Mouse (Mus musculus) testis, postnatal 14 days (tissue): ENCODE measurements around the gene Ndufv1.
"Not testable (repeated sequence)": the region's sequence is repeated elsewhere in the genome, so short reads cannot be mapped to it uniquely, and the experiment has no call there.

Experiments used
- DNase-seq: peaks from one replicate; pipeline ENCODE4 v3.0.0; 2021; ENCODE audit warnings: low spot score

Gene Ndufv1

DNA sequence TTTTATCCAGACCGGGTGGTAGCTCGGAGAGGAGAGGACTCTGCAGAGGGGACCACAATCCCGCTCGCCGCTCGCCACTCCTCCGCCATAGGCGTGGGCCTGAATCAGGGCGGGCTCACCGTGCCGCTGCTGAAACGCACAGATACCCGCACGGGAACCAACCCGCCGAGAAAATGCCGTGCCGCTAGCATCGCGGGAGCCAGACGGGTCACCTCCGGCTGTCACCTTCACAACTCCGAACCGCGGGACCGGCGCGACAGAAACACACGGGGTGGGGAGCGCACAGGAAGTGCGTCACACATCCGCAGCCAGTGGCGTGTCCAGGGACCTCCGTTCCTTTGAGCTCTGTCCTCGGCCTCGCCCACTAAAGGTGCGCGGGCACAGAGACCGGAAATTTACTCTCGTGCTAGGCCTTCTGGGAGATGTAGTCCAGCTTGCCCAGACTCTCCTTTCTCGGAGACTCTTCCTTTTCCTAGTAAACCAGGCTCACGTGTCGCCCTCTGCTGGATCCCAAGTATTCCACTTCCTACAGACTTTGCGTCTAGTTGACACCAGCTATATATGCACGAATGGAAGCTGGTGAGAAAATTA, at the start of gene Ndufv1:
TSS of gene Ndufv1 (minus strand) at position 375 of the 591 bp plus-strand sequence.
- peak; percentile 98 for DNase-seq

DNA sequence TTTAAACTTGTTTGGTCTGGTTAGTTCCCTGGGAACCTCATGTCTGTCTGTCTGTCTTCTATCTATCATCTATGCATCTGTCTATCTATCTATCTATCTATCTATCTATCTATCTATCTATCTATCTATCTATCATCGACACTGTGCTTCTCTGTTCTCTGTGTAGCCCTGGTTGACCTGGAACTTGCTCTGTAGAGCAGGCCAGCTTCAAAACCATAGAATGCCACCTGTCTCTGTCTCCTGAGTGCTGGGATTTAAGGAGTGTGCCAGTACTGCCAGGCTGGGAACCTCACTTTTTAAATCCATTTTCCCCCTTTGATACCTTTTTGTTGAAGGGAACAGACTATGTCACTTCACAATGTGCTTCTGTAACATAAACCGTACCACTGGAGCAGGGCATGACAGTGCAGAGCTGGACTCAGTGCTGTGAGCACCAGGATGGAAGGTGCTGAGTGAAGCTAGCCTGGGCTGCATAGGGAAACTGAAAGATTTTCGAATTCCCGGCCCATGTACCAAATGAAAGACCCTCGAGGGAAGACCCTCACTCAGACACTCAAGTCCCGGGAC, 48.4 kb upstream of the Ndufv1 start:
- no peak for DNase-seq

DNA sequence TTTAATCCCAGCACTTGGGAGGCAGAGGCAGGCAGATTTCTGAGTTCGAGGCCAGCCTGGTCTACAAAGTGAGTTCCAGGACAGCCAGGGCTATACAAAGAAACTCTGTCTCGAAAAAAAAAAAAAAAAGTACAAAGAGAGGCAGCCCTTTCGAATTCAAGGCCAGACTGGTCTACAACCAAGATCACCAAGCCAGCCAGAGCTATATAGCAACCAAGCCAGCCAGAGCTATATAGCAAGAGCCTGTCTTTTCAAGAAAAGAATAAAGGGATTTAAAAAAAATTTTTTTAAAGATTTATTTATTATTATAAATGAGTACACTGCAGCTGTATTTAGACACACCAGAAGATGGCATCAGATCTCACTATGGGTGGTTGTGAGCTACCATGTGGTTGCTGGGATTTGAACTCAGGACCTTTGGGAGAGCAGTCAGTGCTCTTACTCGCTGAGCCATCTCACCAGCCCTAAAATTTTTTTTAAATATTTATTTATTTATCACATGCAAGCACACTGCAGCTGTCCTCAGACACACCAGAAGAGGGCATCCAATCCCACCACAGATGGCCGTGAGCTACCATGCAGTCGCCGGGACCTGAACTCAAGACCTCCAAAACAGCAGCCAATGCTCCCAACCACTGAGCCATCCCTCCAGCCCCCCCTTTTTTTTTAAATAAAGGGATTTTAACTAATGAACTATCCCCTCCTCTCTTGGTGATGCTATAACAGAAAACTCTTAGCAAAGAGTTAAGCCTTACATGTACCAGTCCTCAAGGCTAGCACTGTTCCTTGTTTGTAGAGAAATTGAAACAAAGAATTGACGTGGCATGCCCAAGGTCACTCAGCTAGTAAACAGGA, 47.7 kb upstream of the Ndufv1 start:
- not testable (repeated sequence) for DNase-seq

DNA sequence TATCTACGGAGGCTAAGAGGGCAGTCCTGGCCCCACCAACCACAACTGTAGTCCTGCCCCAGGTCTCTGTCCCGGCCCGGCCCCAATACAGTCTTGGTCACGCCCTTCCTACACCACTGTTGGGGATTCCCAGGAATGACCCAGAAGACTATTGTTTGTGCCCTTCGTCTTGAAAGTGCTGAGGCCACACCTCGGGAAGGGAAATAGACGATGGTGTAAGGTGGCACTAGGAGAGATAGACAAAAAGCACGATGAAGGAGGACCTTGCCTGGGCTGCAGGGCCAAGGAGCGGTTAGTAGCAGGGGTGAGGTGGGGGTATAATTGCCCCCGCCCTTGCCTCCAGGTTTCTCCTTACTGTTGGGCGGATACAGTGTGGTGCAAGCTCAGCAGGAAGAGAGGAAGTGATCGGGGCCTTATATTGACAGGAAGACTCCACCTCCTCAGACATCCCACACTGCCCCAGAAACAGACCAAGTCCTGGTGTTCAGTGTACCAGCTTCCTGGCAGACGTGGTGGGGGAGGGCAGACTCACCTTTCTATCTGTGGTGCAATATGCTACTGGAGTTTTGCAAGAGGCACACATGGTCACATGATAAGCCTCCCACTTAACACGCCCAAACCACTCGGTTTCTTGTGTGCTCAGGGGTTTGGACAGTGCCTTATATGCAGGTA, 46.6 kb upstream of the Ndufv1 start, which contains the start of gene Gstp3:
TSS of gene Gstp3 (minus strand) at position 501 of the 672 bp plus-strand sequence.
- DNase-seq: no peak

DNA sequence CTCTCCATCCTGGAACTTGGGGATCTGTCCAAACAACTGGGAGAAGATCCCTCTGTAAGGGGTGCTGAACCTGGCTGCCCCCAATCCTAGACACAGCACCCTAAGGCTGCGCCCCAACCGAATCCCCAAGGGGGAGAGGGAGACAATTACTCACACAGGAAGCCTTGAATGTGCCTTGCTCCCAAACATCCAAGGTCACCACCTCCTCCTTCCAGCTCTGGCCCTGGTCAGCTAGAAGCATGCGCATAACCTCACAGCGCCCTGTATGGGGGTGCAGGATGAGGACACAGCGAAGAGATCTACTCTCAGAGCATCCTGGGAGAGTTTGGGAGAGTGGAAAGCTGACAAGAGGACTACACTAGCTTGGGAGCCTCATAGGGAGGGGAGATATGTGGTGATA, 46.0 kb upstream of the Ndufv1 start:
- DNase-seq: no peak

DNA sequence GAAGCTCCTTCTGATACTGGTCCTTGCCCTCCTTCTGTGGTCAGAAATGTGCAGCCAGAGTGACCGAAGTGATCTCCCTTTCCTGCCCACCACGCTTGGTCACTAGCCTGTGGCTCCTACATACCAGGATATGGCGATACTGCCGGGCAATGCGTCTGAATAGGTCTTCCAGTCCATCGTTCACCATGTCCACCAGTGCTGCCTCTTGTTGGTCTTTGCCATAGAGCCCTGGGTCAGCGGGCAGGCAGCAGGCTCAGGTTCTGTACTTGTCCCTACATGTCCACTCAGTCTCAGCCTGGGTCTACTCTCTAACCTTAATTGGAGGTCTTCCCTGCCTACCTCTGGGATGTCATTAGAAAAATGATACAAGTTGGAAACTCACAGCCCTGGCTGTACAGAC, 45.4 kb upstream of the Ndufv1 start:
- DNase-seq: no peak

DNA sequence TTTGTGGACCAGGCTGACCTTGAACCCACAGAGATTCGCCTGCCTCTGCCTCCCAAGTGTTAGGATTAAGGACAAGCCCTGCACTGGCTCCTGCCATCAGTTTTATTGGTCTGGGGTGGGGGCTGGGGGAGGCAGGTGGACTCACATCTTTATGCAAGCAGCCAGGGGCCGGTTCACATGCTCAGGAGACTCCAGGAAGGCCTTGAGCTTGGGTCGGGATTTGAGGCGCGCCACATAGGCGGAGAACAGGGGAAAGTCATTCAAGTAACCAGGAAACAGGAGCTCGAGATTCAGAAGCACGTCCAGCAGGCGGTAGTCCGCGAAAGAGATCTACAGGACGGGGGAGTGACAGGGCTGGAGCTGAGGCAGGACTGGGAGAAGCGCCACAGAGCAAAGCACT, 44.8 kb upstream of the Ndufv1 start:
- DNase-seq: no peak

DNA sequence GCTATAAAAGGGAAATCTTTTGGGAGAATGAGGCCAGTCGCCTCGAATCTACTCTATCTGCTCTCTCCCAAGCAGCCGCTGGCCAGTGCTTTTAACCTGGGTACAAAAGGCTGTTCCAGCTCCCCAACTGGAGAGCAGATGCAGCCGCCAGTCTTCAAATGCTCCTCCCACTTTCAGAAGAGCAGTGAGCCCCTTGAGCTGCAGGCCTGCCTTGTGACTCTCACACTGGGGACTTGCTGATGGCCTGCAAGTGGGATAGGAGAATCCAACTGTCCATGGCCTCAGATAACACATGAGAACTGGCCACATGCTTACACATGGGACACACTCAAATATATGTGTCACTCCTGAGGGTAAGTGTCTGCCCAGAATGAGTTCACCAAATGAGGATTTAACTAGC, 44.1 kb upstream of the Ndufv1 start:
- DNase-seq: no peak

DNA sequence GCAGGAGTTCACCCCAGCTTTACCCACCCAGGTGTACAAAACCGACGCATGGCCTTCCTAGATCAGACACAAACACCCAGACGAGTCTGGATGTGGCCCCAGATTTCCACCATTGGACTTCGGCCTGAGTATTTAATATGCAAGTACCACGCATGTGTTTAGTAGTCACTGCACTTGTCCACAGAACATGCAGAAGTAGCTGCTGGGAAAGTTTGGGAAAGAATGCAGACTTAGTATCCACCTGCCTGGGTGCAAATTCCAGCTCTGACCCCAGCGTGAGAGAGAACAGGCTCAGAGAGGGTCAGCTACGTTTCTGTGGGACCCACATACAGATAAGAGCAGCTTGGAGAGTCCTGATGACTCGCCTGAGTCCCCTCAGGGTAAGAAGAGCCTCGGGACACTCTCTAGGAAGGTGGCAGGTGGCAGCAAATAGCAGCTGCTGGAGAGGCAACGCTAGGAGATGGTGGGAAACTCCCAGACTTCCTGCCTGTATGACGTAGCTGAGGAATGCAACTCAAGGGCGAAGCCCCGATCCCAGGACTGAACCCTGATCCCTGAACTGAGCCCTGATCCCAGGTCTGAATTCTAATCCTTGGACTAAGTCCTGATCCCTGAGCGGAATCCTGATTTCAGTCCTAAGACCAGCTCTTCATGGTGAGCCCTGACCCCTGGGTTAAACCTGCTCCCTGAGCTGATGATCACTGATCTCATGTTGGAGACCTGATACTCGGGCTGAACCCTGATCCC, 43.5 kb upstream of the Ndufv1 start:
- no peak for DNase-seq

DNA sequence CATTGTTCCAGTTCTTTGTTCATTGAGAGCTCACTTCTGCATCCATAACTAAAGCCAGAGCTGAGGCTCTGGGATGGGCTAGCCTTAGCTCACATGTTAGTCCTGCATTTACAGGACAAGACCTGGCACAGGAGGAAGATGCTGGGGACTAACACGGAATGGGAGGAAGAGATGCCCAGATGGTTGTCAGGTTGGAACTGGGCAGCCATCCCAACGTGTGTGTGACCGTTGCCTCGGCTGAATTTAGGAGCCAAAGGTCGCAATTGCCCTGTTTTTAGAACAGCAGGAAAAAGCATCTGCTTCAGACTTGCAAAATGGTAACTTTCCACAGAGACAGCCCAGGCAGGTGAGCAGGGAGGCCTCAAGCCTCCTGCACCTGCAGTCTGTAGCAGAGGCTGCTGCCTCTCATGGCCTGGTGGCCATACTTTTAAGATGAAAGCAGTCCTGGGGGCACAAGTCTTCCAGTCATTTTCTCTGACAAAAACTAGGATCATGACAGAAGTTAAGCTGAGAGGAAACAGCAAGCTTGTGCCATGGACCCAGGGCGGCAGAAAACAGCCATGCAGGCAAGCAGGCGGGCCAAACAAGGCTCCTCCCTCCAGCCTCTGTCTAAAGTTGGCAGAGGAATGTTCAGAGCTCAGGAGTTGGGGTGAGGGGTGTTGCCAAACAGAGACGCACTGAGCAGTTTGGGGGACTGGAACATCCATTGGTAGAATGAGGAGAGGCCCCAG, 42.8 kb upstream of the Ndufv1 start:
- DNase-seq: no peak

DNA sequence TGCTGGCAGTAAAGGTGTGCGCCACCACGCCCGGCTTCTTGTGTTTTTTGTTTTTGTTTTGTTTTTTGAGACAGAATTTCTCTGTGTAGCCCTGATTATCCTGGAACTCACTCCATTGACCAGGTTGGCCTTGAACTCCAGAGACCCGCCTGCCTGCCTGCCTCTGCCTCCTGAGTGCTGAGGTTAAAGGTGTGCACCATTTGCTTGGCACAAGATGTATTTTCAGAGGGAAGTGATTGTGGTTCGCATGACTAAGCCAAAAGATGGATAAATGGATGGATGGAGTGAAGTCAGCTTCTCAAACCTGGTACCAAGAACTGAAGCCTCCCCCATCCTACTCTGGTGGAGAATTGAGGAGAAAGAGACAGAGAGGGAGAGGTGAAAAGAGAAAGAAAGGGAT, 42.0 kb upstream of the Ndufv1 start:
- no peak for DNase-seq

DNA sequence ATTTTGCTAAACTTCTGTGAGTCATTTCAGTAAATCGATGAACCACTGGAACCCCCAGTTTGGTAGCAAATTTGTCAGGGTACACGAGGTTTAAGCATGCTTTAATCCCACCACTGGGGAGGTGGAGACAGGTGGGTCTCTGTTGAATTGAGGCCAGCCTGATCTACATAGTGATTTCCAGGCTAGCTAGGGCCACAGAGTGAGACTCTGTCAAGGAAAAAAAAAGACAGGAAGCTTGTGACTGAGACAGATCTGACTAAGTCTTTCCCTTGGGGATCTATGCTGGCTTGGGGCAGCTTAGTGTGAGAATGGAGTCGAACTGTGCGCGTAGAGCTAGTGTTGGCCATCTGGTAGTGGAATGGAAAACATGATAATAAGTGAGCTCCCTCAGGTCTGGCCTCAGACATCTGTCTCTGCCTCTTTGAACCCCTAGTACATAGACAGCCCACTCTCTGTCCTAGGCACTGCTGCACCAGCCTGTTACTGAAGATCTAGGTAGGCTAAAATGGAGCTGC, 40.0 kb upstream of the Ndufv1 start:
- no peak for DNase-seq

DNA sequence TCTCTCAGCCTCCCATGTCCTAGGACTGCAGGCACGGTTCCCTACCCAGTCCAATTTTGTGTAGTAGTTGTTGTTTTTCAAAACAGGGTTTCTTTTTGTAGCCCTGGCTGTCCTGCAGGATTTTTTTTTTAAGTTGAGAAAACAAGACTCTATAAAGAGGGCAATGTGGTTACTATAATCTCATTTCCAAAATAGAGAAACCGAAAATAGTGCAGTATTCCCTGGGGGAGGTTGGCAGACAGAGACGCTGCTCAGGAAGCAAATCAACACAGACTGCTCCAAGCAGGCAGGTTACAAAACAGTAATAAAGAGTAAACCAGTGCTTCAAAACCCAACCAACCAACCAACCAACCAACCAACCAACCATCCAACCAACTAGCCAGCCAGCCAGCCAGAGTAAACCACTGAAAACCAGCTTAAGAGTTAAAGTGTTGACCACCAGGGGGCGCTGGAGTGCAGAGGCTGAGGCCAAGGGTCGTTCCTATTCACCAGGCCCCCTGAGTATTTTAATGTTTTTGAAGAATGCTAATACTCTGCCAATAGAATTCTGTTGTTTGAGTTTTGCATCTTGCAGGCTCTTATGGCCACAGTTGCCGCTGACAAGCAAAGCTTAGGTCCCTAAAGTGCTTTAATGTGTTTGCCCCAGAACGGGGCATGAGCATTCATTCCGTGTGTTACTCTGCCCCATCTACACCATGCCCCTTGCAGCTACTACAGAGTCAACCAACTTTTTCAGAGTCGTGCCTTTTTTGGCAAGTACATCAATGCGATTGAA, 39.3 kb upstream of the Ndufv1 start:
- DNase-seq: peak; percentile 48

DNA sequence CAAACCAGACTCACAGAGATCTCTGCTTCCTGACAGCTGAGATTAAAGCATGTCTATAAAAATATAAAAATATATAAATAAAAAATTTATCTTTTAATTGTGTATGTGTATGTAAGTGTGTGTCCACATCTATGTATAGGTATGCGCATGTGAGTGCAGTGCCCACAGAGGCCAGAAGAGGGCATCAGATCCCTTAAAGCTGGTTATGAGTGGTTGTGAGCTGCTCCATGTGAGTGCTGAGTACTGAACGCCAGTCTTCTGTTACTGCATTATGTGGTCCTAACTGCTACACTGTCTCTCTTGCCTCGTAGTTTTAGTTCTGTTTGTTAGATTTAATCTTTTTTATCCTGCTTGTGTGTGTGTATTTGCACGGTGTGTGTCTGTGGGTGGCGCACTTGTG, 38.4 kb upstream of the Ndufv1 start:
- no peak for DNase-seq

DNA sequence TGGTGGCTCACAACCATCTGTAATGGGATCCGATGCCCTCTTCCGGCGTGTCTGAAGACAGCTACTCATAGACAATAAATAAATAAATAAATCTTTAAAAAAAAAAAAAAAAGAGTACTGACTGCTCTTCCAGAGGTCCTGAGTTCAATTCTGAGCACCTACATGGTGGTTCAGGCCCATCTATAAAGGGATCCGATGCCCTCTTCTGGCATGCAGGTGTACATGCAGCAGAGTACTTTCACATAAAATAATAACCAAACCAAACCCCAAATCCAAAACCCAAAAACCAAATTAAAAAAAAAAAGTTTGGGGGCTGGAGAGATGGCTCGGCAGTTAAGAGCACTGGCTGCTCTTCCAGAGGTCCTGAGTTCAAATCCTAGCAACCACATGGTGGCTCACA, 36.5 kb upstream of the Ndufv1 start:
- DNase-seq: not testable (repeated sequence)

DNA sequence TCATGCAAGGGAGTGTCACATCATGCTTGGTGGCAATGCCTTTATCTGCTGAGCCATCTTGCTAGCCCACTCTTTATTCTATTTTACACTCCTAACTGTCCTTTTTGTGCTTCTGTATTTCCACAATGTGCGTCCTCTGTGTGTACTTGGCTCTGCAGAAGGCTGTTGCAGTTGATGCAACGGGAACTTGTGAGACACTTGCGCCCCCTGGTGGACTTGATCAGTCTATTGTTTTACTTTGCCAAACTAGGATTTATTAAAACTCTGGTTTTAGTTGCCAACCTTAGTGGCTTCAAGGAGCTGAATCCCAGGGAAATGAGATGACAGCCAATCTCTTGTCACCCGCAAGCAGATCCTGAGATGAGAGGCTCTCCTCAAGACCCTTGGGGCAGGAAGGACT, 35.3 kb upstream of the Ndufv1 start:
- peak; percentile 69 for DNase-seq

DNA sequence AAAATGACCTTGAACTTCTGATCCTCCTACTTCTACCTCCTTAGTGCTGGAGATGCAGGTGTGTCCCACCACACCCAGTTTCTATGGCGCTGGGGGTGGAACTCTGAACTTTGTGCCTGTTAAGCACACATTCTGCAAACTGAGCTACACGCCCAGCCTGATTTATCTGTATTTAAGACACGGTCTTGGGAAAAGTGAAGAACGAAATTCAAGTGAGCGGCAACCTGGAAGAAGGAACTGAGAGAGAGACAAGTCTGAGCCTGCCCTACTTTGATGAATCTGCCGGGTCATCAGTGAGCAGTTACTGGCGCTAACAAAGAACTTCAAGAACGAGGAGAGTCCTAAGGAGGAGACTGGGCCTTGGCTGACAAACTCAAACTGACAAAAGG, 34.3 kb upstream of the Ndufv1 start:
- no peak for DNase-seq

DNA sequence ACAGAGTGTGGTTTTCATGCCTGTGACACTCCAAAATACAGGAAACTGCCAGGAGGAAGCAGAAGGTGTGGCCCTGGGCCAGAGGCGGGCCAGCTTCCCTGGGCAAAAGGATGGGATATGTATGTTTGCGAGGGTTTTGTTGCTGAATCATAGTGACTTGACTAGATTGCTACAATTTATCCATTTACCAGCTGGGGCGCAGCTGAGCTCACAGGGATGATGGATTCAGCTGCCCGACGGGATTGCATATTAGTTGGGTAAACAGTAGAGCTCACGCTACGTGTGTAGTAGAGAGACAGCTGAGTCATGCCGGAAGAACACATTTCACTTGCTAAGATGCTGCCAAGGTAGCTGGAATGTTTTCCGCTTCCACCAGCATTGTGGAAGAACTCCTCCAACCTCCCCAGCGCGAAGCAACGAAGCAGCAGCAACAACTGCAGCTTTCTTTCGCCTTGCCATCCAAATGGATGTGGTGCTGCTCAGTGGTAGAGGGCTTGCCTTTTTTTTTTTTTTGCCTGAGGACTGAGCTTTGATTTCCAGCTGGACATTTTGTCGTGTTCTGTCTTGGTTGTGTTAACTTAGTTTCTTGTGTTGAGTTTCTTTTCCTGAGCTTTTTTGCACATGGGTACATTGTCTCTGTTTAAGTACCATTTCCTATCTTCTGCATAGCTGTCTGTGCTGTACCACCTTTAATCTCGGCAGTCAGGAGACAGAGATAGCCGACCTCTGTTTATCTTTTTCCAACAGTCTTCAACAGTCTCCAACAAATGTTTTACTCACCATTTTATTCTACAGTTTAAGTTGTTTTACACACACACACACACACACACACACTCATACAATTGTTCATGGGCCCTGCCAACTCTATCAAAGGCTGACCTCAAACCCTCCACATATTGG, 33.6 kb upstream of the Ndufv1 start, which contains the start of gene Gstp2:
TSS of gene Gstp2 (minus strand) at position 58 of the 900 bp plus-strand sequence.
- peak; percentile 84 for DNase-seq

DNA sequence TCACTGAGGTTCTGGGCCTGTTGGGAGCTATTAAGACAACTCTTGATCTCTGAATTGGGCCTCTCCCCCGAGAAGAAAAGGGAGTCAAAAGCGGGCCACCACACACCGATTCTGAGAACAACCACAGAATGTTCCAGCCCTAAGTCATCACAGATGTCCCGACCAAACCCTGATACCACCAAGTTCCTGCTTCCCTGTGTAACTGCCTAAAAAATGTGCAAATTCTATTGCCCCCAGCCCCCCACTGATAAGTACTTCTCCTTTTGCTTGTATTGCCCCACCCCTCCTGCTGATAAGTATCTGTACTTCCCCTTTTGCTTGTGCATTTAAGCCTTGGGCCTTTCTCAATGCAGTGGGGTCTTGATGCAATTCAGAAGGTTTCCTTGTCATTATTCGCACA, 31.5 kb upstream of the Ndufv1 start:
- not testable (repeated sequence) for DNase-seq
